Mouse (Mus musculus): ENCODE measurements around the gene Fto. TPM values are rescaled to one million over a fixed set of nuclear protein-coding genes. Genes with fewer than 3 reads are reported as not detected.
A peak's percentile ranks its signal among the peaks of the same experiment; 100 is the strongest.

Fto gene
- total and polyA plus RNA-seq, 3 experiments = 8.4 to 43.2 (median 15.7) TPM

DNA sequence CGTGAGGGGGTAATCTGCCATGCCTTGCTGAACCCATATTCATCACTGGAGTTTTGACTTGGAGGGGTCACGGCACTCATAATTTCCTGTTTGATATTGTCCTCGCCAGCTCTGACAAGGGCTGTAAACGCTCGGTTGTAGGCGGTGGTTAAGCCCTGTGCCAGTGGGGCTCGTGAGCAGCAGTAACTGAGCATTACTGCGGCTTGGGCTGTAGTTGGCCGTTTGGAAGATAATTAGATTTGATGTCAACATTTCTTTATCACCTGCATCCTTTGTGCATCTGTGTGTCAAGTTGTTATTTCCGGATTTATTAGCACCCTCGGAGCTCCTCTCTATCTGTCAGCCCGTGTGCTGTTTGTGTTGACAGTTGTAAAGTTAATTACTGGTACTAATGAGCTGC is 309.4 kb downstream of the Fto start:
- H3K27me3 ChIP-seq (replicated peaks) = no peaks in the 10 kb centered on the region
- H3K4me2 ChIP-seq (ENCODE audit: insufficient read depth, low read depth, poor library complexity, severe bottlenecking) = no peak overlapping the region
- H3K79me2 ChIP-seq (replicated peaks; ENCODE audit: control insufficient read depth, extremely low read depth, insufficient read depth, poor library complexity, severe bottlenecking) = no peaks in the 10 kb centered on the region
- in situ Hi-C loops (cut with MboI; ENCODE audit: low pct_ligation_motif_present, low pct_unique_long_range_greater_than_20kb, low sequenced_read_pairs) (no loop called here), dilution Hi-C loops (cut with MboI; ENCODE audit: extremely low pct_ligation_motif_present, extremely low pct_unique_long_range_greater_than_20kb, low sequenced_read_pairs) (no loop called here)
- H3K9me3 ChIP-seq (replicated peaks; ENCODE audit: low read length) = no peaks in the 10 kb centered on the region
- H3K4me1 ChIP-seq (ENCODE audit: control insufficient read depth in 1 of 2, insufficient read depth in 2 of 2) = peaks cover 0 to 38% of the 10 kb centered on the region in 2 experiments; a peak in 2 of 4 replicates
- DNase-seq (ENCODE audit: extremely low read depth) = no peak
- no peak overlapping the region for H3K9ac ChIP-seq (ENCODE audit: insufficient read depth, low read depth)
- H3K36me3 ChIP-seq (replicated peaks in 1 of 2; ENCODE audit: control insufficient read depth in 1 of 2, insufficient read depth in 1 of 2, low read length in 1 of 2) = peaks cover 0 to 14% of the 10 kb centered on the region in 2 experiments
- no peak overlapping the region for H3K4me3 ChIP-seq (replicated peaks in 1 of 3; ENCODE audit: low read depth in 2 of 3, low read length in 2 of 3, poor library complexity in 1 of 3)
- no peak for TF ChIP-seq CHD1 (IDR thresholded peaks at IDR 0.05; ENCODE audit: low read depth, low read length)
- no peak for TF ChIP-seq POLR2AphosphoS2 (IDR thresholded peaks at IDR 0.05; ENCODE audit: low read depth, low read length)
- no peak for TF ChIP-seq MYC (IDR thresholded peaks at IDR 0.05; ENCODE audit: low read depth, low read length)
- no peak for TF ChIP-seq ETS1 (conservative IDR thresholded peaks at IDR 0.05; ENCODE audit: low read depth, low read length)
- TF ChIP-seq E2F4 (IDR thresholded peaks at IDR 0.05; ENCODE audit: insufficient replicate concordance, low read depth, low read length) = no peak
- TF ChIP-seq EP300 (IDR thresholded peaks at IDR 0.05; ENCODE audit: low read length) = no peak
- no peak for TF ChIP-seq NRF1 (IDR thresholded peaks at IDR 0.05; ENCODE audit: low read depth, low read length)
- TF ChIP-seq ZKSCAN1 (IDR thresholded peaks at IDR 0.05; ENCODE audit: borderline replicate concordance, low read depth, low read length) = no peak
- TF ChIP-seq MXI1 (IDR thresholded peaks at IDR 0.05; ENCODE audit: low read depth, low read length) = no peak
- no peak for TF ChIP-seq ZNF384 (IDR thresholded peaks at IDR 0.05; ENCODE audit: low read depth, low read length)
- TF ChIP-seq IRF4 (IDR thresholded peaks at IDR 0.05; ENCODE audit: low read depth, low read length) = no peak
- no peak for TF ChIP-seq NELFE (IDR thresholded peaks at IDR 0.05; ENCODE audit: low read depth, low read length)
- TF ChIP-seq TBP (conservative IDR thresholded peaks at IDR 0.05; ENCODE audit: low read depth, low read length) = no peak
- no peak for TF ChIP-seq SMC3 (IDR thresholded peaks at IDR 0.05; ENCODE audit: low read depth, low read length)
- no peak overlapping the region for H3K27ac ChIP-seq (ENCODE audit: insufficient read depth, low read depth)

DNA sequence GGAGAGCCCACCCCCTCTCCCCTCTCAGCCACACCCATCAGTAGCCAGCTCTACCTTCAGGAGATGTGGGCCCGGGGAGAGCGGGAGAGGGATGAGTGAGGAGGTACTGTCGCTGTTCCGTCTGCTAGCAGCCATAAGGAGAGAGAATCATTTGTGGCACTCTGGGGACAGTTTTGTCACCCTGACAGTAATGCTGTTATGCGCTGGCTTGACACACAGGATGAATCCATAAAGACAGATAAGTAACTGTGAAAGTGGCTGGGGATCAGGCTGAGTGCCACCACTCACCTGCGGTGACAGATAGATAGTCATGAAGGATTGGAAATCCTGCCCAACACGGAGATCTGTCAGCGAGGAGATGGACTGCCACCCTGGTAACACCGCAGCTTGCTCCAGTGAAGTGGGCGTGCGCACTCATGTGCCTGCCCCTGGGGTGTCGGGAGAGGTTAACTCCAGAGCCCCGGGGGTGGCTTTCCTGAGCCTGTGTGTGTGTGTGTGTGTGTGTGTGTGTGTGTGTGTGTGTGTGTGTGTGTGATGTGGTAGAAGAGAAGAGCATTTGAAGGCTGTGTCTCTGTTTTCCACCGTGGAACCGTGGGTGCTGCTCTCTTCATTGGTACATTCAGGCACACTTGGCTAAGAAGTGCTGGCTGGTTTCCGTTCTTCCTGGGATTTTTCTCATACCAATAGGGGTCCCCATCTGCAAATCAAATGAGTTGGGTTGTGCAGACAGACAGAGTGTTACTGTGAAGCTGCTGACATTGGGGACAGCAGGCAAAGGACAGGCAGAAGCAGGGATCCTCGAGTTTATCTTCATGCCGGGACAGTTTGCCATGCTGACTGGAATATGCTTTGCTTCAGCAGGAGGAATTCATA is 312.6 kb downstream of the Fto start:
- Histone ChIP-seq H3K4me1 (ENCODE audit: control insufficient read depth in 1 of 2, insufficient read depth in 2 of 2) (peaks cover 2 to 63% of the 10 kb centered on the region in 2 experiments; a peak in 2 of 4 replicates), H3K79me2 (replicated peaks; ENCODE audit: control insufficient read depth, extremely low read depth, insufficient read depth, poor library complexity, severe bottlenecking) (no peaks in the 10 kb centered on the region), H3K27me3 (replicated peaks) (no peaks in the 10 kb centered on the region), H3K9me3 (replicated peaks; ENCODE audit: low read length) (no peaks in the 10 kb centered on the region), H3K27ac (ENCODE audit: insufficient read depth, low read depth) (no peak overlapping the region), H3K9ac (ENCODE audit: insufficient read depth, low read depth) (no peak overlapping the region), H3K4me2 (ENCODE audit: insufficient read depth, low read depth, poor library complexity, severe bottlenecking) (no peak overlapping the region), H3K4me3 (replicated peaks in 1 of 3; ENCODE audit: low read depth in 2 of 3, low read length in 2 of 3, poor library complexity in 1 of 3) (peak overlapping the region in 1 of 3 experiments; percentile 24), H3K36me3 (replicated peaks in 1 of 2; ENCODE audit: control insufficient read depth in 1 of 2, insufficient read depth in 1 of 2, low read length in 1 of 2) (peaks cover 0 to 6% of the 10 kb centered on the region in 2 experiments)
- dilution Hi-C loops (cut with MboI; ENCODE audit: extremely low pct_ligation_motif_present, extremely low pct_unique_long_range_greater_than_20kb, low sequenced_read_pairs) (no loop called here), in situ Hi-C loops (cut with MboI; ENCODE audit: low pct_ligation_motif_present, low pct_unique_long_range_greater_than_20kb, low sequenced_read_pairs) (no loop called here)
- TF ChIP-seq RAD21 (IDR thresholded peaks at IDR 0.05; ENCODE audit: low read depth, low read length) (peak; percentile 7), ELF1 (IDR thresholded peaks at IDR 0.05; ENCODE audit: low read depth, low read length) (no peak)
- DNase-seq (ENCODE audit: extremely low read depth) = no peak

All from CH12.LX (cell line).